Mouse (Mus musculus): ENCODE results near the gene Fgf11. TPM values are rescaled to one million over a fixed set of nuclear protein-coding genes. Genes with fewer than 3 reads are reported as not detected.

Gene Fgf11
- polyA plus RNA-seq, 1 experiment: 47.0 TPM

- no peaks in the 10 kb centered on the region for H3K27me3 ChIP-seq (ENCODE audit: control insufficient read depth, insufficient read depth, low read length)
- no peak for DNase-seq
- TF ChIP-seq POLR2A (IDR thresholded peaks at IDR 0.05; ENCODE audit: borderline replicate concordance, insufficient read depth, low read length) (no peak), CTCF (IDR thresholded peaks at IDR 0.05; ENCODE audit: borderline replicate concordance, insufficient read depth, low read depth, low read length) (no peak)
- H3K4me1 ChIP-seq (ENCODE audit: control insufficient read depth, insufficient read depth, low read length): no peaks in the 10 kb centered on the region
- no peak overlapping the region for H3K27ac ChIP-seq (ENCODE audit: insufficient read depth, low read length)
- no peak overlapping the region for H3K4me3 ChIP-seq (replicated peaks; ENCODE audit: insufficient read depth, low read depth, low read length)
Measured at GRCm38 (mm10) chr11:69810280-69810679, 8.6 kb upstream of the Fgf11 start.

- WGBS: 70% methylated on average over 2 of the region's 2 CpGs
- H3K27ac ChIP-seq (ENCODE audit: insufficient read depth, low read length): no peak overlapping the region
- H3K4me3 ChIP-seq (replicated peaks; ENCODE audit: insufficient read depth, low read depth, low read length): no peak overlapping the region
- no peaks in the 10 kb centered on the region for H3K4me1 ChIP-seq (ENCODE audit: control insufficient read depth, insufficient read depth, low read length)
- peaks cover 1% of the 10 kb centered on the region; the same call in 1 of the 2 replicates for H3K27me3 ChIP-seq (ENCODE audit: control insufficient read depth, insufficient read depth, low read length)
- TF ChIP-seq CTCF (IDR thresholded peaks at IDR 0.05; ENCODE audit: borderline replicate concordance, insufficient read depth, low read depth, low read length): no peak
- TF ChIP-seq POLR2A (IDR thresholded peaks at IDR 0.05; ENCODE audit: borderline replicate concordance, insufficient read depth, low read length): no peak
- no peak for DNase-seq
Measured at GRCm38 (mm10) chr11:69807641-69808040, 6.0 kb upstream of the Fgf11 start.

GRCm38 (mm10) chr11:69806378-69806777, 4.7 kb upstream of the Fgf11 start:
- TF ChIP-seq POLR2A (IDR thresholded peaks at IDR 0.05; ENCODE audit: borderline replicate concordance, insufficient read depth, low read length) (no peak), CTCF (IDR thresholded peaks at IDR 0.05; ENCODE audit: borderline replicate concordance, insufficient read depth, low read depth, low read length) (no peak)
- Histone ChIP-seq H3K27ac (ENCODE audit: insufficient read depth, low read length) (no peak overlapping the region), H3K27me3 (ENCODE audit: control insufficient read depth, insufficient read depth, low read length) (peaks cover 1% of the 10 kb centered on the region; the same call in 1 of the 2 replicates), H3K4me3 (replicated peaks; ENCODE audit: insufficient read depth, low read depth, low read length) (no peak overlapping the region), H3K4me1 (ENCODE audit: control insufficient read depth, insufficient read depth, low read length) (no peaks in the 10 kb centered on the region; the same call in 1 of the 2 replicates)
- DNase-seq: no peak
- WGBS: 85% methylated on average over 4 of the region's 4 CpGs

GRCm38 (mm10) chr11:69804972-69805909, 3.6 kb upstream of the Fgf11 start, which contains the start of gene Tmem102:
TSS of gene Tmem102 (minus strand) at chr11:69805624.
- no peak for DNase-seq
- TF ChIP-seq POLR2A (IDR thresholded peaks at IDR 0.05; ENCODE audit: borderline replicate concordance, insufficient read depth, low read length) (no peak), CTCF (IDR thresholded peaks at IDR 0.05; ENCODE audit: borderline replicate concordance, insufficient read depth, low read depth, low read length) (no peak)
- Histone ChIP-seq H3K27ac (ENCODE audit: insufficient read depth, low read length) (no peak within 1 kb of the TSS), H3K4me1 (ENCODE audit: control insufficient read depth, insufficient read depth, low read length) (peaks cover 5% of the 10 kb centered on the region; the same call in 1 of the 2 replicates), H3K27me3 (ENCODE audit: control insufficient read depth, insufficient read depth, low read length) (peaks cover 1% of the 10 kb centered on the region; the same call in 1 of the 2 replicates), H3K4me3 (replicated peaks; ENCODE audit: insufficient read depth, low read depth, low read length) (no peak within 1 kb of the TSS)
- 32% methylated on average over 29 of the region's 29 CpGs for WGBS

GRCm38 (mm10) chr11:69804652-69804940, 2.9 kb upstream of the Fgf11 start:
- no peak for TF ChIP-seq POLR2A (IDR thresholded peaks at IDR 0.05; ENCODE audit: borderline replicate concordance, insufficient read depth, low read length)
- peaks cover 7% of the 10 kb centered on the region; the same call in 1 of the 2 replicates for H3K4me1 ChIP-seq (ENCODE audit: control insufficient read depth, insufficient read depth, low read length)
- no peak overlapping the region for H3K4me3 ChIP-seq (replicated peaks; ENCODE audit: insufficient read depth, low read depth, low read length)
- no peak overlapping the region for H3K27ac ChIP-seq (ENCODE audit: insufficient read depth, low read length)
- peaks cover 1% of the 10 kb centered on the region; the same call in 1 of the 2 replicates for H3K27me3 ChIP-seq (ENCODE audit: control insufficient read depth, insufficient read depth, low read length)
- no peak for DNase-seq
- WGBS: 18% methylated on average over 12 of the region's 12 CpGs

GRCm38 (mm10) chr11:69803786-69804651, 2.4 kb upstream of the Fgf11 start:
- Histone ChIP-seq H3K27ac (ENCODE audit: insufficient read depth, low read length) (no peak overlapping the region), H3K27me3 (ENCODE audit: control insufficient read depth, insufficient read depth, low read length) (peaks cover 1% of the 10 kb centered on the region; the same call in 1 of the 2 replicates), H3K4me1 (ENCODE audit: control insufficient read depth, insufficient read depth, low read length) (peaks cover 7% of the 10 kb centered on the region; the same call in 1 of the 2 replicates), H3K4me3 (replicated peaks; ENCODE audit: insufficient read depth, low read depth, low read length) (peak overlapping the region; percentile 38)
- DNase-seq: peak; percentile 62 to 69
- WGBS: 2% methylated on average over 60 of the region's 60 CpGs
- peak; percentile 22; the same call in 1 of the 2 replicates for TF ChIP-seq CTCF (IDR thresholded peaks at IDR 0.05; ENCODE audit: borderline replicate concordance, insufficient read depth, low read depth, low read length)
- no peak for TF ChIP-seq POLR2A (IDR thresholded peaks at IDR 0.05; ENCODE audit: borderline replicate concordance, insufficient read depth, low read length)

GRCm38 (mm10) chr11:69803328-69803727, 1.7 kb upstream of the Fgf11 start:
- Histone ChIP-seq H3K27ac (ENCODE audit: insufficient read depth, low read length) (no peak overlapping the region), H3K4me3 (replicated peaks; ENCODE audit: insufficient read depth, low read depth, low read length) (peak overlapping the region; percentile 38), H3K4me1 (ENCODE audit: control insufficient read depth, insufficient read depth, low read length) (peaks cover 7% of the 10 kb centered on the region; the same call in 1 of the 2 replicates), H3K27me3 (ENCODE audit: control insufficient read depth, insufficient read depth, low read length) (peaks cover 1% of the 10 kb centered on the region; the same call in 1 of the 2 replicates)
- WGBS: 17% methylated on average over 12 of the region's 12 CpGs
- no peak for DNase-seq
- no peak for TF ChIP-seq POLR2A (IDR thresholded peaks at IDR 0.05; ENCODE audit: borderline replicate concordance, insufficient read depth, low read length)
- TF ChIP-seq CTCF (IDR thresholded peaks at IDR 0.05; ENCODE audit: borderline replicate concordance, insufficient read depth, low read depth, low read length): no peak

Measured in cerebellum, adult 2 months (tissue).